Mouse (Mus musculus) kidney, embryonic 15.5 days (tissue): ENCODE measurements around the gene Rnaseh2b. TPM values are rescaled to one million over a fixed set of nuclear protein-coding genes. Genes with fewer than 3 reads are reported as not detected.

Experiments
- ATAC-seq: fragments of 200-750 bp; cut with Nextera tagmentation; replicated peaks from 2 replicates; pipeline ENCODE4 v1.8.0; 2017; ENCODE audit warnings: moderate TSS enrichment; ENCODE audit not compliant: low FRiP score
- H3K27ac ChIP-seq: fragments of 300-500 bp; sonication (generic); 2 replicates; pipeline ENCODE4 v1.5.1; 2015; ENCODE audit warnings: mild to moderate bottlenecking, inconsistent platforms
- H3K27me3 ChIP-seq: fragments of 300-500 bp; sonication (generic); 2 replicates; pipeline ENCODE4 v1.6.1; 2015; ENCODE audit warnings: inconsistent platforms
- H3K36me3 ChIP-seq: fragments of 300-500 bp; sonication (generic); 2 replicates; pipeline ENCODE4 v1.6.1; 2015; ENCODE audit warnings: inconsistent platforms
- H3K4me1 ChIP-seq: fragments of 300-500 bp; sonication (generic); 2 replicates; pipeline ENCODE4 v1.6.1; 2015; ENCODE audit warnings: inconsistent platforms
- H3K4me2 ChIP-seq: fragments of 300-500 bp; sonication (generic); 2 replicates; pipeline ENCODE4 v1.6.1; 2015; ENCODE audit warnings: moderate library complexity, mild to moderate bottlenecking, inconsistent platforms
- H3K4me3 ChIP-seq: fragments of 300-500 bp; sonication (generic); replicated peaks from 2 replicates; pipeline ENCODE4 v1.5.1; 2015; ENCODE audit warnings: mild to moderate bottlenecking, inconsistent platforms
- H3K9ac ChIP-seq: fragments of 300-500 bp; sonication (generic); 2 replicates; pipeline ENCODE4 v1.6.1; 2015; ENCODE audit warnings: mild to moderate bottlenecking, inconsistent platforms
- H3K9me3 ChIP-seq: fragments of 300-500 bp; sonication (generic); replicated peaks from 2 replicates; pipeline ENCODE4 v1.6.1; 2016; ENCODE audit warnings: inconsistent platforms
- WGBS: fragments of 180-500 bp; shearing (Covaris S2); methylation state at CpG from one replicate; pipeline ENCODE4 v1.1.7; 2015; ENCODE audit warnings: mixed read lengths; 5-methylcytosine and 5-hydroxymethylcytosine counted together
- polyA plus RNA-seq: library from polyadenylated mRNA; unstranded; fragments of >200 nt; fragmentation: Nextera tagmentation; extraction: Ambion mirVana; gene quantifications from 2 replicates; pipeline ENCODE4 v1.2.1, GENCODE M21; 2015

Gene Rnaseh2b
- 53.6 and 56.5 TPM in 2 replicates for polyA plus RNA-seq

DNA sequence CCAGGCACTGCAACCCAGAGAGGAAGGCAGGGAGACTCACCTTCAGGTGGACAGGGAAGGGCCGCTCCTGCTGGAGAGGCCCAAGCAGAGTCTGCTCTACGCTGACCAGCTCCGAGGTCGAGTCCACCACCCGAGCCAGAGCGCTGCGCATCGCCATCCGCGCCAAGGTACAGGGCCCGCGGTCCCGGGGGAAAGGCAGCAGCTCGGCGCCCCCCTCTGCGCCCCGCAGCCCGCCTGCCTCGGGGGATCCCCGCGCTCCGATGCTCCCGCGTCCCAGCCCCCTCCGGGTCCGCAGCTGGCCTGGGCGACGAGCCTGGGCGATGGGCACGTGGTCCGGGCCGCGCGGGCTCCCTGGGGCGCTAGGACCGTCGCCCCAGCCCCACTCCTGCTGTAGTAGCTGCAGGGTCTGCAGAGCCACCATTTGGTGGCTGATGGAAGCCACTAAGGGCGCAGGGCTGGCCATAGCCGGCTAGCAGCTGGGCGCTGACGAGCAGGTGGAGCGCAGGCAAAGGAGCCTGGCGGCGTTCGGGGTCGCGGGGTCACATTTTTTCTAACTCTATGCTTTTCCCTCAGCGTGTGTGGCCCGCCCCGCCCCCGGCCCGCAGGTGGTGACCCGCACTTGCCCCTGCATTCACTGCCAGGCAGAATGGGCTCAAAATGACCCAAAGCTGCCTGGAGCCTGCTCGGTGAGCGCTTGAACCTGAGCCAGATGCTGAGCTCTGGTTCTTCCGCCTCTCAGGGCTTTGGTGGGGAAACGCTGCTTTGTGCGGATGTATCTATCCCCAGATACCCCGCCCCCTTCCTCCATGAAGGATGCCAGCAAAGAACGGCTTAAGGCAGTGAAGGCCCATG, at the start of gene Rnaseh2b, which contains the start of gene Dleu7:
Gene Rnaseh2b, plus strand, starts transcription at position 102 of the 852 bp plus-strand sequence.
Gene Dleu7, minus strand, starts transcription at position 560 of the 852 bp plus-strand sequence.
- Histone ChIP-seq H3K4me1 (peaks cover 12% of the 10 kb centered on the region), H3K36me3 (no peaks in the 10 kb centered on the region), H3K27me3 (no peaks in the 10 kb centered on the region), H3K9ac (peak within 1 kb of the TSS; percentile 49), H3K9me3 (no peaks in the 10 kb centered on the region), H3K27ac (no peak within 1 kb of the TSS; the same call in 1 of the 2 replicates), H3K4me2 (peak within 1 kb of the TSS; percentile 91), H3K4me3 (peak within 1 kb of the TSS; percentile 49)
- ATAC-seq: peak; percentile 89
- under 1% methylated on average over 60 of the region's 60 CpGs for WGBS

DNA sequence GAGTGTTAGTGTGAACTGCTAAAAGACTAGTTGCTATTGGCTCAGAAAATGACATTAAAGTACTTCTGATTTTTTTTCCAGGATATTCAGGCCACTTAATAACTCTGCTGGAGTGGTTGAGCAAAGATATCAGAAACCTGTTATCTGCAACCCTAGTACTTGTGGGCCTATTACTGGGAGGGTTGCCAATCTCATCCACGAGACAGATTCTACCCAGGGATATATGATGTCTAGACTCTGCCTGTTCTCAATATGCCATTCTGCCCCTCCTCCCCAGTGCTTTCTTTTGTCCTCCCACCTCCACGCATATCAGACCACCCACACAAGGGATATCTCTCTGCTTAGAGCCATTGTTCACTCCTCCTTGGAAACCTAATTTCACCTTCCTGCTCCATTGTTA, 48.9 kb upstream of the Rnaseh2b start:
- H3K4me2 ChIP-seq: no peak overlapping the region
- H3K4me1 ChIP-seq: peaks cover 9% of the 10 kb centered on the region; the same call in 1 of the 2 replicates
- no peak for ATAC-seq
- no peak overlapping the region for H3K9ac ChIP-seq
- no peaks in the 10 kb centered on the region for H3K27me3 ChIP-seq
- no peak overlapping the region for H3K4me3 ChIP-seq
- no peak overlapping the region for H3K27ac ChIP-seq
- H3K36me3 ChIP-seq: no peaks in the 10 kb centered on the region
- 75% methylated on average over 2 of the region's 2 CpGs for WGBS
- no peaks in the 10 kb centered on the region for H3K9me3 ChIP-seq

DNA sequence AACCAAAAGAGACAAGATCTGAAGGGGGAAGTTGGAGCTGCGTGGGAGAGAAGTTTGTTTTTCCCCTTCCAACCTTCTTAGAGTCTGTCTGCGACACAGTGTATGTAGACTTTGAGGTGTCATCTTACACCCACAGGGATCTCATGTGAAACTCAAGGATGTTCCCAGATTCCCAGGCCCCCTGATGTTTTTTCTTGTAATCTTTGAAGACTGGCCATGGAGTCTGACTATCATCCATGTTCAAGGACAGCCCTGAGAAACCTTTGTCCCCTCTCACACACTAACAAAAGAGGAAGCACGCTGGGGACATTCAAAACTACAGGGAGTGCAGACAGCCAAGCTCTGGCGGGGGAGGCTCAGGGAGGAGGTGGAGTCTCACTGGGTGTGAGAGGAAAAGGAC, 46.8 kb upstream of the Rnaseh2b start:
- Histone ChIP-seq H3K4me3 (no peak overlapping the region), H3K9me3 (no peaks in the 10 kb centered on the region), H3K27me3 (no peaks in the 10 kb centered on the region), H3K27ac (no peak overlapping the region; the same call in 1 of the 2 replicates), H3K4me2 (no peak overlapping the region), H3K4me1 (peaks cover 9% of the 10 kb centered on the region; the same call in 1 of the 2 replicates), H3K9ac (no peak overlapping the region), H3K36me3 (no peaks in the 10 kb centered on the region)
- no peak for ATAC-seq
- WGBS: 5% methylated on average over 4 of the region's 4 CpGs

DNA sequence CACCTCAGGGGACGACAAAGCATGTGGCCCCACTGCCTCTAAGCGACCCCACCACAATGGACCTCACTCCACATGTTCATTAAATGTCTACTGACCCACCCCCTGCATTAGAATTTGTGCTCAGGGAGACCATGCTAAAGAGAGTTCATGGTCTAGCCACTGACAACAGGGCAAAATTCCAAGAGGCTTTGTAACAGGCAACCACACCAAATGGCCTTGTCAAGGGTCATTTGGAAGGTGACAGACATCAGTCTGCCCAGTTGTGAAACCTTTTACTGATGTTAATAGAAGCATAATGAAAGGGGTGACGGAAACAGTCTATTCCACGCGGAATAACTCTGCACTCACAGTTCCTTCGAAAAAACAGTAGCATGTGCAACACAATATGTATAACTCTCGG, 44.0 kb upstream of the Rnaseh2b start:
- Histone ChIP-seq H3K4me3 (no peak overlapping the region), H3K4me2 (no peak overlapping the region), H3K36me3 (no peaks in the 10 kb centered on the region), H3K9me3 (no peaks in the 10 kb centered on the region), H3K4me1 (peaks cover 9% of the 10 kb centered on the region; the same call in 1 of the 2 replicates), H3K27ac (no peak overlapping the region), H3K27me3 (no peaks in the 10 kb centered on the region), H3K9ac (no peak overlapping the region)
- ATAC-seq: no peak
- WGBS: 70% methylated on average over 7 of the region's 7 CpGs

DNA sequence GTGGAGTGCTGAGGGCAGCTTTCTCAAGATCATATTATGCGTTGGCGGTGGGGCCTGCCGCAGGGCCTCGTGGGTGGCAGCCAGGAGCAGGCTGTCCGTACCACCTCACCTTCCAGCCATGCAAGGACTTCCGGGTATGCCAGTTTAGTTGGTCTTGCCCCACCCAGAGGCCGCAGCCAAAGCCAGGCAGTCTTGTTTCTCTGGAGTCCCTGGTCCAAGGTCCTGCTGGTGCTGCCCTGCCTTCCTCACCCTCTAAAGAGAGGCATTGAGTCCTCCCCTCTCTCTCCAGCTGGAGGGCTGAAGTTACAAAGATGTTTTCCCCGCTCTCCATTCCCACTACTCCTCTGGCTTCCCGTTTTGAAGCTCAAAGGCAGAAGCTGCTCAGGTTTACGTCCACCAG, 43.6 kb upstream of the Rnaseh2b start:
- Histone ChIP-seq H3K9ac (no peak overlapping the region), H3K4me3 (no peak overlapping the region), H3K36me3 (no peaks in the 10 kb centered on the region), H3K4me1 (peaks cover 9% of the 10 kb centered on the region; the same call in 1 of the 2 replicates), H3K27me3 (no peaks in the 10 kb centered on the region), H3K9me3 (no peaks in the 10 kb centered on the region), H3K4me2 (no peak overlapping the region), H3K27ac (no peak overlapping the region)
- no peak for ATAC-seq
- 66% methylated on average over 10 of the region's 10 CpGs for WGBS

DNA sequence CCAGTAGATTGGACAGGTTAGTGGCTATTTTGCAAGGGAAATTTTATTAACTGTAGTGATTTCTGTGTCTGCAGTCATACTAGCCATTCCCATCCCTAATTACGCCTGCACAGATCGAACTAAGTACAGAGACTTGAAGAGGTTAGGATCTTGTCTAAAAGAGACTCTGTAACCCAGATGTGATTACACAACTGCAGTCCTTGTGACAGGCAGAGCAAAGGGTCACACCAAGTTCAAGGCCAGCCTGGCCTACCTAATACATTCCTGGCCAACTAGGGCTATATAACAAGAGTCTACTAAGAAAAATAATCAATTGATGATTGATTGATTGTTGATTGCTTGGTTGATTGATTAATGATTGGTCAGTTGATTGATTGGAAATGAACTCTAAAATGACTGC, 43.1 kb upstream of the Rnaseh2b start:
- WGBS: 84% methylated on average over 2 of the region's 2 CpGs
- Histone ChIP-seq H3K9me3 (no peaks in the 10 kb centered on the region), H3K4me2 (no peak overlapping the region)

DNA sequence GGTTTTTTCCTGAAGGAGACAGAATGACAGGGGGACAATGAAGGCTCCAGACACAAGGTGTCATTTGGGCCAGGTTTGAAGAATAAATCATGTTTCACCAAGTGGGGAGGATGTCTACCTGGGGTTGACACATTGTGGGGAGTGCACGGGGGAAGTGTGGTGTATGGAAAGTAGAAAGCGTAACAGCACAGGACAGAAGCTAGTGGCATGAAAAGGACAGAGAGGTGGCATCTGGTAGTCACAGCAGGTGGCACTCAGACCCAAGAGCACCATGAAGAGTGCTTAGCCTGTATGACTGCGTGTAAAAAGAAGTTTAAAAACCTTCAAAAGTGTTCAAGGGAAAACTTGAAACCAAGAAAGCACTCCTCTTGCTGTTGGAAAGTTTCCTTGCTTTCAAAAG, 42.3 kb upstream of the Rnaseh2b start:
- no peak for ATAC-seq
- Histone ChIP-seq H3K4me2 (no peak overlapping the region), H3K9me3 (no peaks in the 10 kb centered on the region), H3K27ac (no peak overlapping the region), H3K9ac (no peak overlapping the region), H3K4me1 (peaks cover 9% of the 10 kb centered on the region; the same call in 1 of the 2 replicates), H3K4me3 (no peak overlapping the region), H3K27me3 (no peaks in the 10 kb centered on the region), H3K36me3 (no peaks in the 10 kb centered on the region)
- WGBS: 76% methylated on average over 3 of the region's 3 CpGs

More for the DNA sequence above, 43.1 kb upstream of the Rnaseh2b start:
- Histone ChIP-seq H3K4me3 (no peak overlapping the region), H3K9ac (no peak overlapping the region), H3K4me1 (peaks cover 9% of the 10 kb centered on the region; the same call in 1 of the 2 replicates), H3K27ac (no peak overlapping the region), H3K27me3 (no peaks in the 10 kb centered on the region), H3K36me3 (no peaks in the 10 kb centered on the region)
- no peak for ATAC-seq

DNA sequence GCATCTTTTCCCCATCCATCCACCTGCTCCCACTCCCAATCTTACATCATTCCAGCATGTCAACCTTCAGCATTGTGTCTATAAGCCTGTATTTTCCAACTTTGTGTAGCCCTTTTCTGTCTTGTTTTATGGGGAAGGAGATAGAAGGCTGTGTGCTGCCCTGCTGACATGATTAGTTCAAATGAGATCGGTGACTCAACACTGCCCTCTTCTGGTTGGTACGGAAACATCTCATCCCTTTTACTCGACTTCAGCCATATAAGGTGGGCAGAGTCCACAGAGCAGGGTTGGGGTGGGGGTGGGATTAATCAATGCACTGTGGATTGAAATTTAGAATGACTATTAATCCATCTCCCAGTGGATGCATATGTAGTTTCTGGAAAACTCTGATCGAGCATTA, 40.4 kb upstream of the Rnaseh2b start:
- no peak for ATAC-seq
- H3K9me3 ChIP-seq: no peaks in the 10 kb centered on the region
- no peaks in the 10 kb centered on the region for H3K36me3 ChIP-seq
- no peak overlapping the region for H3K4me2 ChIP-seq
- H3K4me1 ChIP-seq: no peaks in the 10 kb centered on the region
- no peak overlapping the region for H3K4me3 ChIP-seq
- H3K9ac ChIP-seq: no peak overlapping the region
- no peaks in the 10 kb centered on the region for H3K27me3 ChIP-seq
- WGBS: 8% methylated on average over 4 of the region's 4 CpGs
- no peak overlapping the region for H3K27ac ChIP-seq

DNA sequence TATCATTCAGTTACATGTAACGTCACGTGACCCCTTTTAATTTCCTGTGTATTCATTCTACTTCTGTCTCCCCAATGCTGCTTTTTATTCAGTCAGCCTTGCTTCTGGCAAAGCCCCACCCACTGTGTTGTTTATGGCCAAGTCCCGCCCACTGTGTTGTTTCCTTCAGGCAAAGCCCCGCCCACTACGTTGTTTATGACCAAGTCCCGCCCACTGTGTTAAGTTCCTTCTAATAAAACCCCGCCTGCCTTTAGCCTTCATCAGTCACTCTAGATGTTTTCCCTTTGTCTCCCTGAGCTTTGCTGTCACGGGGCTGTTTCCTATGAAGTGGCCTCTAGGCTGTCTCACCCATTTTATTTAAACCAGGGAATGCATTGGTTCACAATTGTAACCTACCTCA, 38.0 kb upstream of the Rnaseh2b start:
- Histone ChIP-seq H3K9ac (no peak overlapping the region), H3K27me3 (no peaks in the 10 kb centered on the region), H3K9me3 (no peaks in the 10 kb centered on the region), H3K27ac (no peak overlapping the region), H3K4me3 (no peak overlapping the region), H3K4me2 (no peak overlapping the region), H3K36me3 (no peaks in the 10 kb centered on the region), H3K4me1 (peaks cover 8% of the 10 kb centered on the region)
- ATAC-seq: no peak
- 33% methylated on average over 8 of the region's 8 CpGs for WGBS

DNA sequence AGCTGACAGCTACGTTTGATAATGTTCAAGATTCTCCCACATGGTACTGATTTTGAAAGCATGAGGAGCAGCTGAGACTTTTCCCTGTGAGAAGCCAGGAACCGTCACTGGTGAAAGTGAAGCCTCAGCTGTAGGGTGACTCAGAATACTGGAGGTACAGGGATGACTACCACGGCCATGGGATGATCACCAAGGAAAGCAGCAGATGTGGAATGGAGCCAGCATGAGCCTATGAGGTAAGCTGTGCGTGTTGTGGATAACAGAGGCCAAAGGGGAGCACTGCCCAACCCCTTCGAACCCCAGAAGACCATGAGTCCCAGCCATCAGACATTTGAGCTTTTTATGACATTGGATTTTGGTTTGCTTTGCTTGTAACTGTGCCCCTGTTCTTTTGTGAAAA, 36.3 kb upstream of the Rnaseh2b start:
- WGBS: 82% methylated on average over 5 of the region's 5 CpGs
- Histone ChIP-seq H3K4me2 (no peak overlapping the region), H3K9ac (no peak overlapping the region), H3K4me3 (no peak overlapping the region), H3K4me1 (peaks cover 10% of the 10 kb centered on the region), H3K27me3 (no peaks in the 10 kb centered on the region), H3K36me3 (no peaks in the 10 kb centered on the region), H3K9me3 (no peaks in the 10 kb centered on the region), H3K27ac (no peak overlapping the region)
- no peak for ATAC-seq

DNA sequence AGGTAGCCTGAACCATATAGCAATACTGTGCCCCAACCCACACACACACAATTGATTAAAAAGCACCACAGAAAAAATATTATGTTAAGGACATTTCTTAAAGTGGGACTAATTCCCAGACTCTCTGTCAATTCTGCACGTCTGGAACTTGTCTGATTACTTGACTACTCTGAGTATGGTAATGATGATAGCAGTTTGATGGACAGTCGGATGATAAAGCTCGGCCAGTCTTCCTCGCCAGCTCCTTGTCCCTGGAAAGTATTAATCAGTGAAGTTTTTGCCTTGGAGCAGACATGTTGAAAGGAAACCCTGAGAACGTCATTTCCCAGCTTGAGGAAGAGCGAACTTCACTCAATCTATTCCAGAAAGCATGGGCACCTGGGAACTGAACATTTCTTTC, 34.3 kb upstream of the Rnaseh2b start:
- no peak overlapping the region for H3K4me2 ChIP-seq
- H3K9ac ChIP-seq: no peak overlapping the region
- WGBS: 78% methylated on average over 6 of the region's 6 CpGs

DNA sequence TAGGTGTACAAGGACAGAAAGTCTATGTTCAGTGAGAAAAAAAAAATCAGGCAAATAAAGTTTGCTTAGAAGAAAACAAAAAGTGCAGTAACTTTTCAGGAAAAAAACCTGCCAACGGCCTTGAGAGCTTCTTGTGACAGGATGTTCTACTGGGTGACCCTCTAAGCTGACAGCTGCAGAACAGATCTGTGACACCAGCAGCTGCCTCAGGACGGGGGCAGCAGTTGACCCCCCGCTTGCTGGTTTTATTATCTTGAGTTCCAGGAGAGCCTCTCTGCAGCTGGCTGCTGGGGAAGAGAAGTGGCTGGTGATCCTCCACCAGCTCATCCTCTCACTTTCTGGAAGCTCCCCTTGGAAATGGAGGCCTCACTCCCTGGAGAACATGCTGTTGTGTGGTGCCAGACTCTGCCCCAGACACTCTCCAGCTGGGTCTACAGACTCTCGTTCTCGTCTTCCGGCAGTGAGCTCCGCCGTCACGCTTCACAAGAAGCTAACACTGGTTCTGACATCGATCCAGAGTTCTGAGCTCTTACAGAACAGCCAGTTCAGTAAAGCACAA, 33.3 kb upstream of the Rnaseh2b start:
- Histone ChIP-seq H3K4me3 (no peak overlapping the region), H3K27me3 (no peaks in the 10 kb centered on the region), H3K27ac (peak overlapping the region; percentile 32), H3K9ac (no peak overlapping the region), H3K9me3 (no peaks in the 10 kb centered on the region), H3K36me3 (no peaks in the 10 kb centered on the region), H3K4me1 (peaks cover 10% of the 10 kb centered on the region), H3K4me2 (peak overlapping the region; percentile 21; the same call in 1 of the 2 replicates)
- 31% methylated on average over 10 of the region's 10 CpGs for WGBS
- ATAC-seq: 0 out of 2 replicates have a peak, but pooled peaks have one; percentile 33

More for the DNA sequence above, 34.3 kb upstream of the Rnaseh2b start:
- Histone ChIP-seq H3K4me3 (no peak overlapping the region), H3K9me3 (no peaks in the 10 kb centered on the region), H3K27me3 (no peaks in the 10 kb centered on the region), H3K4me1 (peaks cover 10% of the 10 kb centered on the region), H3K27ac (no peak overlapping the region), H3K36me3 (no peaks in the 10 kb centered on the region)
- ATAC-seq: no peak
